Mouse (Mus musculus) R1 (cell line): ENCODE results near the gene Cldn10.

Source experiments
- DNase-seq: peaks from one replicate; pipeline ENCODE4 v3.0.0-alpha.2; 2018; ENCODE audit warnings: low read depth, low spot score

Gene Cldn10

DNA sequence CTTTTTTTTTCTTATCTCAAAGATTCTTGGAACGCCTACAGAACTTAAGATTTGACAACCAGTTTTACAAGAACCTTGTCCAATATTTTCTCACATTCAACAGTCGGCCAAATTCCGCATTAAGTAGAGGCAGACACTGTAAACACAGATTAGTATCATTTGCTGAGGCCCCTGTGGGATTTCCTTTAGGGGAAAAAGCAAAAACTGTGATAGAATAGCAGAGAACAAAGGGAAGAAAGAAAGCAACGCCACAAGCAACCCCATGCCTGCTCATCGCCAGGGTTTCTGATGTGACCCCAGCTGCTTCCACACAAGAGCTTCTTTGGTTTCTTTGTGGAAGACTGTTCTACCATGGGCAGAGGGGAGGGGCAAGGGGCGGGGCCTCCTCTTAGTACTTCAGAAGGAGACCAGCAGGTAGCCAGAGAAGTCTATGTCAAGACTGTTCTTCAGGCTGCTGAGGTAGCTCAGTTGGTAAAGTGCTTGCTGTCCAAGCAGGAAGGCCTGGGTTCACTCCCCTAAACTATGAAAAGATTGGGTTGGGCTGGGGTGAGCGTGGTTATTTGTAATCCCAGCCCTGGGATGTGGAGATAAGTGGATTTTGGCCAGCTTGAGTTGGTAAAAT lies 39.7 kb downstream of the Cldn10 start:
- DNase-seq: peak; percentile 38

DNA sequence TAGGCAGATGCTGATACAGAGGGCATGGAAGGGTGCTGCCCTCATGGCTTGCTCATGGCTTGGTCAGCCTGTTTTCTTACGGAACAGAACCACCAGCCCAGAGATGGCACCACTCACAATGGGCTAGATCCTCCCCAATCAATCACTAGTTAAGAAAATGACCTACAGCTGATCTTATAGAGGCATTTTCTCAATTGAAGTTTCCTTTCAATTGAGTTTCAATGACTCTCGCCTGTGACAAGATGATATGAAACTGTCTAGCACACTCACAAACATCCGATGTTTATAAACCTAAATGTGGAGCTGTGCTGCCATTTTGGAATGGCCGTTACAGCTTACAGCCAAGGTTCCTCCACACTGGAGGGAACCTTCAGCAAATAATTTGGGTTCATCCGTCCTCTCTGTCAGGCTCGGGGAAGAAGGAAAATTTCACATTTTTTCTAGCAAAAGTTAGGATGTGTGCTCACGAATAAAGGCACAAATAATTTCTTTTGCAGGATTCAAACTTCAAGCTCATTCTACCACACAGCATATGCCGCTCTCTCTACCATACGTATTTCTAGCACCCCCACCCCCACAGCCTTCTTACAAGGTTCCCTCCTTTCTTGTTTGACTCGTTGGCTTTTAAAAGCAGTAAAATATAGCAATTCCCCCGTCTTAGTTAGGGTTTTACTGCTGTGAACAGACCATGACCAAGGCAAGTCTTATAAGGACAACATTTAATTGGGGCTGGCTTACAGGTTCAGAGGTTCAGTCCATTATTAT lies 41.8 kb downstream of the Cldn10 start:
- DNase-seq: no peak

DNA sequence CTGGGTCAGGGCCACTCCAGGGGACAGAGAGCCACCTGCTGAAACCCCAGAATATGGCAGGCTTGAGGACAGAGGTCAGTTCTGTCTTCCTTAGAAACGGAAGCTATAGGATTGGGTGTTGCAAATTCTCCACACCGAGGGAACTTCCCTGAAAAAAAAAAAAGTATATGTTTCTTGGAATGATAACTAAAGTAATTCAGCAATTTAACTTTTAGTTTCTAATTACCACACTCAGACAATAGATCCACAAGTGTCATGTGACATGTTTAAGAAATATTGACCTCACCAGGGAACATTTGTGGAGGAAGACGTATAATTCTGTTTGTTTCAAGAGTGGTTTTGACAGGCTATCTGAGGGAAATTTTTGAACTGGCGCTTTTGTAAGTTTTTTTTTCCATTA lies 43.9 kb downstream of the Cldn10 start:
- no peak for DNase-seq

DNA sequence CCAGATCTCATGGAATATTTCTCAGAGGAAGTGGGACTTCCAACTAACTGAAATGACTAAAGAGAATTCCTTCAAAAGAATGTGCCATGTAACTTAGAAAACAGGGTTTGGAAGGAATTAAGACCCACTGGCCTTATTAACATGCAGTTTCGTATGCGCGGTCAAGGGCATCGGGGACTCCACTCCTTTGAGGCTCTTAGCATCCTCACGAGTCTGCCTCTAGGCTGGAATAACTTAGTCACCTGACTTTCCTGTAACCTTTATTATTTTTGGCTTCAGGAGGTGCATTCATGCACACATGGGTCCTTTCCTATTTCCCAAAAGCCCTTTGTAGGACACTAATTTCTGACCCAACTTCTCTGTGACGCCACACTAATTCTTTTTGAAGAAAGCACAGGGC lies 45.5 kb downstream of the Cldn10 start:
- no peak for DNase-seq

DNA sequence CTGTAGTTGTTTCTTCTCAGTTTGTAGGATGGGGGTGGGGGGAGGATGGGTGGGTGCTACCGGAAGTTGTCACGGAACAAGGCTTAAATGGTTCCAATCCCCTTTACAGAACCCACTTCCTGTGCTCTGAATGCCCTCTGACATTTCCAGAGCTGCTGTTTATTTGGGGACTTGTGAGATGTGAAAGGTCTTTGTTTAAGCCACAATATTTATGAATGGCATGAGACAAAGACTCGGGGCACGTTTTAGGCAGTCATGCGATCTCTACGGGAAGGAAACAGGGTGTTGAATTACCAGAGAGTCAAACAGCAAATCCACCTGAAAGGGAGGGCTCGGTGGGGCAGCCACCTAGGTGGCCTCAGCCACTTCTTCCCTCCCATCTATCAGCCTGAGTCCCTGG lies 46.6 kb downstream of the Cldn10 start:
- no peak for DNase-seq

DNA sequence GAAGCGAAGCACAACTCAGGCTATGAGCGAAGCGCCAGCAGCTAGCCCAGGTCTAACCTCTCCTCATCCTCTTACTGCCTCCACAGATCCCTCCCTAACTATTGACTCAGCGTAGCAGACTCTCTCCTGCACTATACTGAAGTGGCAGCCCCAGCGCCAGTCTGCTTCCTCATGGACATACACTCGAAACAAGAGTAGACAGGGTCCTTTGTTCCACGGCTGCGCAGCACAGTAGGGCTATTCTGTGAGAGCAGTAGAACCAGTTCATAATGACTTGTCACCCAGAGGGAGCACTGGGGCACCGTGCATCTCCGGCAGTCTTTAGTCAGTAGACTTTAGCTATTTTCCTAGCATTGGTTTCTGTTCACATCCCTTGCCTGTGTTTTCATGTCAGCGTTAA lies 48.4 kb downstream of the Cldn10 start:
- no peak for DNase-seq

DNA sequence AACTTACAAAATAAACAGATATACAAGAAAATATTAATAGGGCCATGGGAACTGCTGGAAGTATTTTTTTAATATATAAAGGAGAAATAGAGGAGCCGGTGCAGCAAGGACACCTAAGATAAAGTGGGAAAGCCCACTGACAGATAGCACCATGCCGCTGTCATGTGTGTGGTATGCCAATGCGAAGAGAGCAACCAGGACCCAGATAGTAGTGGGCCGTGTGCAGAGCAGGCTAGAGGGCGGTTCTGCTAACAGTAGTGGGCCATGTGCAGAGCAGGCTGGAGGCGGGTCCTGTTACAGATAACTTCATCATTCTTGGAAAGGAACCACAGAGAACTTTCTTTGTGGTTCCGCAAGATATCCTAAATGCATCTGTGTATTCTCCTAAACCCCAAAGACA lies 49.0 kb downstream of the Cldn10 start:
- DNase-seq: peak; percentile 54

GRCm38 (mm10) chr14:118838556-118839120 lies 50.9 kb downstream of the Cldn10 start:
- no peak for DNase-seq

DNA sequence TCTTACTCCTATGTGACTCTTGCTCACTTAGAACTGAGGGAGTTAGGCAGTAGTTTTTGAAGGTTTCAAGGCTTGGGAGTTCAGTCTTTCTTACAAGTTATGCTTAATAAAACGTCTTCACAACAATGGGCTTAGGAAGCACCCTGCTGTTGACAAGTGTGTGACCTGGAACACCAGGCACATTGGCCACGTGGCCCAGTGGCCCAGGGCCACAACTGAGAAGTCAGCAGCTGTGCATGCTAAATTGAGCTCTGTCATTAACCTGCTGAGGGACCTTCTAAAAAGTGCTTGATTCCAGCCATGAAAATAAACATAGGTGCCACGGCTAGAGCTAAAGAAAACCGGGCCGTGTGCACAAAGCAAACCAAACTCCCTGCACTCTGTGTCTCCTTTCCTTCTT lies 51.7 kb downstream of the Cldn10 start:
- no peak for DNase-seq

- no peak for DNase-seq
Observed at GRCm38 (mm10) chr14:118840027-118840426, 52.3 kb downstream of the Cldn10 start.

DNA sequence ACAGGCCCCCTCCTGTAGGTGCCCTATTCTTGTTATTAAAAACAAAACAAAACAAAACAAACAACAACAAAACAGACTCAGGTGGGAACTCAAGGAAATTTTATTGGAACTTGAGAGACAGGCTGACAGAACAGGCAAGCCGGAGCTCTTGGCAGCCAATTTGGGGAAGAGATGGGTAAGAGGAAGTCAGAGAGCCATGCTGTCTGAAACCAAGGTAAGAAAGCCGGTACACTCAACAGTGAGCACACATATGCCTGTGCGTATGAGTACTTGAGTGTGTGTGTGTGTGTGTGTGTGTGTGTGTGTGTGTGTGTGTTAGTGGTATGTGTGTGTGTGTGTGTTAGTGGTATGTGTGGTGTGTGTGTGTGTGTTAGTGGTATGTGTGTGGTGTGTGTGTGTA lies 54.6 kb downstream of the Cldn10 start:
- no peak for DNase-seq

- no peak for DNase-seq
Observed at GRCm38 (mm10) chr14:118846834-118847233, 59.1 kb downstream of the Cldn10 start.

GRCm38 (mm10) chr14:118848171-118848570 lies 60.5 kb downstream of the Cldn10 start:
- DNase-seq: no peak

GRCm38 (mm10) chr14:118850011-118850695 lies 62.4 kb downstream of the Cldn10 start:
- no peak for DNase-seq

- DNase-seq: no peak
Observed at GRCm38 (mm10) chr14:118850696-118851035, 63.0 kb downstream of the Cldn10 start.

DNA sequence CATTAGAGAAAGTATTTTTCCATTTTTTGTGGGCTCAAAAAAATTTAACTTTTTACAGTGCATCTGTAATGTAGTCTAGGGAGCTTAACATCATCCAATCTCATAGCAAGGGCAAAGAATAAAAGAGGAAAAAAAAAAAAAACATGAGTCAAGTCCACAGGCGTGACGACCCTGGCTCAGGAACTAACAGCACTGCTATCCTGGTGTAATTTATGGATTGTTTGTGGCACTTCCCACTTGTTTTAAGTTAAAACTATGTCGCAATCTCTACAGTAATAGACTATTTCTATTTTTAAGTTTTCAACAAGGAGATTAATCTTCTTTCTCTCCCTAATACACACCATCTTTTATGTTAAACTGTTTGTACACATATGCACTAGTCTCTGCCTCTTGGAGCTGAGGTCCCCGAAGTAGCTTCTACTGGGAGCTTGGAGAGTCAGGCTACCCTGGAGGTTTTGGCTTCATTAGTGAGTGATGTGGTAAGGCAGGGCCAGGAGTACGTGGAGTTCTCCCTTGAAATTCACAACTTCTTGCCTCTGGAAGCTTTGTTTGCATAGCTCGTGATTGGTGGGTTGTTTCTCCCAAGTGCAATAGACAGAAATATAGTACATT lies 63.9 kb downstream of the Cldn10 start:
- DNase-seq: no peak

DNA sequence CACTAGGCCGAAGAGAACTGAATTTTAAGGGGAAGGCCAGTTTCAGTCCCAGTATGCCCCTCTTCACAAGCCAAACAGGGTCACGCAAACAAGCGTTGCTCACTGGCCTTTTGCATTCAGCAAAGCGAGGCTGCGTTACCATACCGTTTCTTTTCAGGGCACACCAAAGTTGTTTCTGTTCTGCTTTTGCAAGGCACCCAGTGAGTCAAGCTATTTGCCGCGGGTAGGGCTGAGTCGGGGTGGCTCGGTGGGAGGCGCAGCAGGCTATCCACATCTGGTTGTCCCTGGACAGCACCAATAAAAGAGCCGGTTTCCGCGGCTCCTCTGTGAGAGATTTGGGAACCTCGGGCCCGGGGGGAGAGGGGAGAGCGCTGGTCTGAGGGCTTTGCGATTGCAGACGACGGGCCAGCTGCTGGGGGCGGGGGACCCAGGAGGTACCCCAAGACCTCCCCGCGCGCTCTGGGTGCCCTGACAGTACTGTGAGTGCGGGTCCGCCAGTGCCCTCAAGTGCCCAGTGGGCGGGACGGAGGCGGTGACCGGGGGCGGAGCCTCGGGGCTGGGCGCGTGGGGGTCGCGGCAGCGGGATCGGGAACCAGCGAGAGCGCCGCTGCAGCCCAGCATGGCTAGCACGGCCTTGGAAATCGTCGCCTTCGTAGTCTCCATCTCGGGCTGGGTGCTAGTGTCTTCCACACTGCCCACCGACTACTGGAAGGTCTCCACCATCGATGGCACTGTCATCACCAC lies 66.8 kb downstream of the Cldn10 start:
- peak; percentile 29 for DNase-seq

- peak; percentile 27 for DNase-seq
Observed at GRCm38 (mm10) chr14:118855141-118855800, 67.6 kb downstream of the Cldn10 start.

- DNase-seq: no peak
Observed at GRCm38 (mm10) chr14:118856563-118856962, 68.9 kb downstream of the Cldn10 start.

GRCm38 (mm10) chr14:118858318-118858717 lies 70.6 kb downstream of the Cldn10 start:
- no peak for DNase-seq

- DNase-seq: no peak
Observed at GRCm38 (mm10) chr14:118862253-118862652, 74.5 kb downstream of the Cldn10 start.
